Mouse (Mus musculus) limb, embryonic 11.5 days (tissue): ENCODE data around the gene Spef1. TPM values are rescaled to one million over a fixed set of nuclear protein-coding genes. Genes with fewer than 3 reads are reported as not detected.

Experiments used
- ATAC-seq: fragments of 200-750 bp; cut with Nextera tagmentation; 2 replicates; pipeline ENCODE4 v1.8.0; 2017; ENCODE audit warnings: low read depth; ENCODE audit not compliant: insufficient number of reproducible peaks, low FRiP score, low TSS enrichment
- DNase-seq: peaks from one replicate; pipeline ENCODE4 v3.0.0-alpha.2; 2015; ENCODE audit warnings: low spot score
- H3K27ac ChIP-seq: fragments of 300-500 bp; sonication (generic); replicated peaks from 2 replicates; pipeline ENCODE4 v1.5.1; 2014; ENCODE audit warnings: low read depth, mild to moderate bottlenecking, low read length
- H3K27me3 ChIP-seq: fragments of 300-500 bp; sonication (generic); 2 replicates; pipeline ENCODE4 v1.6.1; 2014; ENCODE audit warnings: mild to moderate bottlenecking, low read length, mixed read lengths; ENCODE audit not compliant: control insufficient read depth, insufficient read depth
- H3K36me3 ChIP-seq: fragments of 300-500 bp; sonication (generic); 2 replicates; pipeline ENCODE4 v1.6.1; 2014; ENCODE audit warnings: mild to moderate bottlenecking, low read length, moderate library complexity, mixed read lengths; ENCODE audit not compliant: control insufficient read depth, insufficient read depth
- H3K4me1 ChIP-seq: fragments of 300-500 bp; sonication (generic); 2 replicates; pipeline ENCODE4 v1.6.1; 2014; ENCODE audit warnings: low read length, mixed read lengths; ENCODE audit not compliant: control insufficient read depth, insufficient read depth
- H3K4me2 ChIP-seq: fragments of 300-500 bp; sonication (generic); 2 replicates; pipeline ENCODE4 v1.6.1; 2014; ENCODE audit warnings: low read depth, mild to moderate bottlenecking, moderate library complexity; ENCODE audit not compliant: severe bottlenecking
- H3K4me3 ChIP-seq: fragments of 300-500 bp; sonication (generic); 2 replicates; pipeline ENCODE4 v1.5.1; 2014; ENCODE audit warnings: low read depth, low read length
- H3K9ac ChIP-seq: fragments of 300-500 bp; sonication (generic); 2 replicates; pipeline ENCODE4 v1.6.1; 2014; ENCODE audit warnings: mild to moderate bottlenecking, low read length
- H3K9me3 ChIP-seq: fragments of 300-500 bp; sonication (generic); 2 replicates; pipeline ENCODE4 v1.6.1; 2016; ENCODE audit warnings: low read length; ENCODE audit not compliant: control insufficient read depth
- WGBS: fragments of 180-500 bp; shearing (Covaris S2); extraction: QIAGEN DNeasy Blood & Tissue Kit; methylation state at CpG from one replicate; pipeline ENCODE4 v1.1.7; 2014; 5-methylcytosine and 5-hydroxymethylcytosine counted together
- polyA plus RNA-seq: library from polyadenylated mRNA; unstranded; fragments of >200 nt; fragmentation: Nextera tagmentation; extraction: Ambion mirVana; gene quantifications from 2 replicates; pipeline ENCODE4 v1.2.1, GENCODE M21; 2014

Spef1 gene
- polyA plus RNA-seq, 1 experiment from 2014 or later: 5.2 TPM

- no peak overlapping the region for H3K9ac ChIP-seq
- 87% methylated on average over 10 of the region's 10 CpGs for WGBS
- H3K4me2 ChIP-seq: no peak overlapping the region
- H3K27me3 ChIP-seq: no peaks in the 10 kb centered on the region
- DNase-seq (no peak), ATAC-seq (no peak)
- H3K4me1 ChIP-seq: peaks cover 24% of the 10 kb centered on the region
- no peak overlapping the region for H3K27ac ChIP-seq
- H3K9me3 ChIP-seq: no peaks in the 10 kb centered on the region
- peaks cover 6% of the 10 kb centered on the region; the same call in 1 of the 2 replicates for H3K36me3 ChIP-seq
- H3K4me3 ChIP-seq: no peak overlapping the region
Measured at GRCm38 (mm10) chr2:131132111-131132888, 54.8 kb downstream of the Spef1 start.

- Histone ChIP-seq H3K36me3 (peaks cover 6% of the 10 kb centered on the region; the same call in 1 of the 2 replicates), H3K27ac (no peak overlapping the region), H3K27me3 (no peaks in the 10 kb centered on the region), H3K9ac (no peak overlapping the region), H3K4me1 (peaks cover 37% of the 10 kb centered on the region), H3K4me2 (no peak overlapping the region), H3K4me3 (no peak overlapping the region), H3K9me3 (no peaks in the 10 kb centered on the region)
- DNase-seq (no peak), ATAC-seq (no peak)
- 89% methylated on average over 2 of the region's 2 CpGs for WGBS
Measured at GRCm38 (mm10) chr2:131130849-131131248, 56.2 kb downstream of the Spef1 start.

- no peaks in the 10 kb centered on the region for H3K27me3 ChIP-seq
- no peak overlapping the region for H3K27ac ChIP-seq
- WGBS: 81% methylated on average over 5 of the region's 5 CpGs
- no peak for ATAC-seq
- no peak for DNase-seq
- no peaks in the 10 kb centered on the region for H3K9me3 ChIP-seq
- no peak overlapping the region for H3K4me3 ChIP-seq
- peaks cover 6% of the 10 kb centered on the region; the same call in 1 of the 2 replicates for H3K36me3 ChIP-seq
- H3K4me1 ChIP-seq: peaks cover 31% of the 10 kb centered on the region
- no peak overlapping the region for H3K9ac ChIP-seq
- H3K4me2 ChIP-seq: no peak overlapping the region
Measured at GRCm38 (mm10) chr2:131129836-131130235, 57.2 kb downstream of the Spef1 start.

GRCm38 (mm10) chr2:131128636-131129157 lies 58.4 kb downstream of the Spef1 start:
- Histone ChIP-seq H3K9me3 (no peaks in the 10 kb centered on the region), H3K4me2 (peak overlapping the region; percentile 59), H3K4me3 (no peak overlapping the region), H3K27ac (no peak overlapping the region), H3K36me3 (no peaks in the 10 kb centered on the region), H3K4me1 (peaks cover 23% of the 10 kb centered on the region), H3K9ac (no peak overlapping the region; the same call in 1 of the 2 replicates), H3K27me3 (no peaks in the 10 kb centered on the region)
- ATAC-seq (no peak), DNase-seq (no peak)
- WGBS: 86% methylated on average over 3 of the region's 3 CpGs

- ATAC-seq (no peak), DNase-seq (no peak)
- WGBS: 74% methylated on average over 5 of the region's 5 CpGs
- H3K27me3 ChIP-seq: no peaks in the 10 kb centered on the region
- no peaks in the 10 kb centered on the region for H3K9me3 ChIP-seq
- H3K4me1 ChIP-seq: peaks cover 23% of the 10 kb centered on the region
- H3K27ac ChIP-seq: no peak overlapping the region
- peak overlapping the region; percentile 82 for H3K9ac ChIP-seq
- peak overlapping the region; percentile 55 for H3K4me3 ChIP-seq
- H3K36me3 ChIP-seq: no peaks in the 10 kb centered on the region
- H3K4me2 ChIP-seq: peak overlapping the region; percentile 59
Measured at GRCm38 (mm10) chr2:131128211-131128610, 58.9 kb downstream of the Spef1 start.

- Histone ChIP-seq H3K9ac (peak within 1 kb of the TSS; percentile 82), H3K27me3 (no peaks in the 10 kb centered on the region), H3K9me3 (no peaks in the 10 kb centered on the region), H3K4me2 (peak within 1 kb of the TSS; percentile 59), H3K4me3 (peak within 1 kb of the TSS; percentile 55), H3K36me3 (no peaks in the 10 kb centered on the region), H3K4me1 (peaks cover 23% of the 10 kb centered on the region), H3K27ac (peak within 1 kb of the TSS; percentile 79)
- peak; percentile 90 for DNase-seq
- peak; percentile 96 for ATAC-seq
- WGBS: under 1% methylated on average over 26 of the region's 28 CpGs
Measured at GRCm38 (mm10) chr2:131127161-131127730, 59.8 kb downstream of the Spef1 start, which contains the start of gene Hspa12b. TSS of gene Hspa12b (plus strand) at chr2:131127280.

- ATAC-seq: 0 out of 2 replicates have a peak, but pooled peaks have one; percentile 2
- Histone ChIP-seq H3K36me3 (no peaks in the 10 kb centered on the region), H3K4me1 (peaks cover 23% of the 10 kb centered on the region), H3K9ac (peak overlapping the region; percentile 82), H3K4me2 (peak overlapping the region; percentile 59), H3K27ac (peak overlapping the region; percentile 79), H3K27me3 (no peaks in the 10 kb centered on the region), H3K4me3 (no peak overlapping the region), H3K9me3 (no peaks in the 10 kb centered on the region)
- 30% methylated on average over 9 of the region's 9 CpGs for WGBS
- no peak for DNase-seq
Measured at GRCm38 (mm10) chr2:131125964-131126815, 60.9 kb downstream of the Spef1 start.
